In genomic region chr2:24950189-24950535, GRCm38 (mm10) we compare ENCODE assay signal across 8 mouse cellular contexts. TPM values are rescaled to one million over a fixed set of nuclear protein-coding genes. Genes with fewer than 3 reads are reported as not detected.
A peak's percentile ranks its signal among the peaks of the same experiment; 100 is the strongest.
DNase-seq lines count a peak whose midpoint lies in the region; ATAC-seq and TF ChIP-seq lines count a peak whose summit lies in the region.

No protein-coding gene starts in this region.

- peak overlapping the region; percentile 97 for H3K4me3 ChIP-seq in gastrocnemius, adult 2 months
- H3K4me3 ChIP-seq in embryonic facial prominence, embryonic 14.5 days (ENCODE audit: low read depth, low read length), result peak overlapping the region; percentile 99
- peak overlapping the region; percentile 98 for H3K4me3 ChIP-seq in intestine, embryonic 16.5 days (ENCODE audit: low read length)
- peak overlapping the region; percentile 98 for H3K4me3 ChIP-seq in midbrain, postnatal 0 days (ENCODE audit: low read depth, low read length)

- peak; percentile 4; the same call in 1 of the 2 replicates for ATAC-seq in embryonic facial prominence, embryonic 14.5 days (ENCODE audit: low read depth)
- ATAC-seq in intestine, embryonic 16.5 days, result no peak
- ATAC-seq in midbrain, postnatal 0 days (ENCODE audit: low FRiP score), result no peak

- peak overlapping the region; percentile 95 for H3K9ac ChIP-seq in embryonic facial prominence, embryonic 14.5 days (ENCODE audit: low read depth, low read length)
- H3K9ac ChIP-seq in intestine, embryonic 16.5 days (ENCODE audit: low read depth, low read length), result peak overlapping the region; percentile 94
- peak overlapping the region; percentile 88 for H3K9ac ChIP-seq in midbrain, postnatal 0 days (replicated peaks; ENCODE audit: low read length, poor library complexity, severe bottlenecking)

- peaks cover 9% of the 10 kb centered on the region for H3K4me1 ChIP-seq in embryonic facial prominence, embryonic 14.5 days (ENCODE audit: control insufficient read depth, insufficient read depth, low read length)
- H3K4me1 ChIP-seq in intestine, embryonic 16.5 days (ENCODE audit: control insufficient read depth, insufficient read depth, low read length), result peaks cover 12% of the 10 kb centered on the region
- peaks cover 5% of the 10 kb centered on the region; the same call in 1 of the 2 replicates for H3K4me1 ChIP-seq in midbrain, postnatal 0 days (ENCODE audit: insufficient read depth, low read length)

- intact Hi-C loops in gastrocnemius, adult 2 months (cut with DNase I), result no loop called here
- intact Hi-C loops in left cerebral cortex, postnatal 10 days (cut with DNase I), result no loop called here

- H3K9me3 ChIP-seq in embryonic facial prominence, embryonic 14.5 days (ENCODE audit: control insufficient read depth, low read length), result no peaks in the 10 kb centered on the region
- H3K9me3 ChIP-seq in intestine, embryonic 16.5 days (ENCODE audit: control insufficient read depth, low read length), result no peaks in the 10 kb centered on the region
- no peaks in the 10 kb centered on the region for H3K9me3 ChIP-seq in midbrain, postnatal 0 days (ENCODE audit: low read length)

- no peaks in the 10 kb centered on the region for H3K27me3 ChIP-seq in embryonic facial prominence, embryonic 14.5 days (replicated peaks; ENCODE audit: control insufficient read depth, insufficient read depth, low read length)
- no peaks in the 10 kb centered on the region for H3K27me3 ChIP-seq in intestine, embryonic 16.5 days (replicated peaks; ENCODE audit: control insufficient read depth, insufficient read depth, low read length)
- H3K27me3 ChIP-seq in midbrain, postnatal 0 days (ENCODE audit: insufficient read depth, low read length), result no peaks in the 10 kb centered on the region

- peaks cover 35% of the 10 kb centered on the region for H3K36me3 ChIP-seq in embryonic facial prominence, embryonic 14.5 days (ENCODE audit: control insufficient read depth, insufficient read depth, low read length)
- peaks cover 9% of the 10 kb centered on the region; the same call in 1 of the 2 replicates for H3K36me3 ChIP-seq in intestine, embryonic 16.5 days (ENCODE audit: control insufficient read depth, insufficient read depth, low read length)
- peaks cover 20% of the 10 kb centered on the region for H3K36me3 ChIP-seq in midbrain, postnatal 0 days (ENCODE audit: insufficient read depth, low read length)

- WGBS in embryonic facial prominence, embryonic 14.5 days, result 2% methylated on average over 25 of the region's 31 CpGs
- WGBS in intestine, embryonic 16.5 days, result 0% methylated on average over 31 of the region's 31 CpGs
- WGBS in midbrain, postnatal 0 days, result under 1% methylated on average over 31 of the region's 31 CpGs

- H3K27ac ChIP-seq in gastrocnemius, adult 2 months, result peak overlapping the region; percentile 86
- H3K27ac ChIP-seq in embryonic facial prominence, embryonic 14.5 days (replicated peaks; ENCODE audit: low read depth, low read length), result peak overlapping the region; percentile 52; the same call in 1 of the 2 replicates
- peak overlapping the region; percentile 60 for H3K27ac ChIP-seq in intestine, embryonic 16.5 days (ENCODE audit: low read length)
- peak overlapping the region; percentile 63 for H3K27ac ChIP-seq in midbrain, postnatal 0 days (ENCODE audit: low read depth, low read length)

- no peak for DNase-seq in gastrocnemius, adult 2 months
- no peak for DNase-seq in gastrocnemius, adult 18-20 months (ENCODE audit: low spot score)
- DNase-seq in B cell, adult 2 months, result peak; percentile 5 to 20
- DNase-seq in embryonic facial prominence, embryonic 14.5 days (ENCODE audit: low spot score), result peak; percentile 7
- DNase-seq in midbrain, postnatal 0 days (ENCODE audit: low spot score), result no peak
- no peak for DNase-seq in left cerebral cortex, postnatal 10 days (ENCODE audit: extremely low spot score in 1 of 2, low spot score in 2 of 2)
- DNase-seq in adrenal gland, postnatal 14 days, result no peak

- TF ChIP-seq CTCF in gastrocnemius, adult 2 months (IDR thresholded peaks at IDR 0.05), result no peak
- no peak for TF ChIP-seq CTCF in midbrain, postnatal 0 days (IDR thresholded peaks at IDR 0.05)

- H3K4me2 ChIP-seq in embryonic facial prominence, embryonic 14.5 days (ENCODE audit: low read depth, low read length), result peak overlapping the region; percentile 87
- peak overlapping the region; percentile 90 for H3K4me2 ChIP-seq in intestine, embryonic 16.5 days (ENCODE audit: low read depth, low read length)
- H3K4me2 ChIP-seq in midbrain, postnatal 0 days (ENCODE audit: low read depth, low read length, poor library complexity, severe bottlenecking), result peak overlapping the region; percentile 95

RNA-seq across cellular contexts. Expression of gene Zmynd19, which starts 0.6 kb away (rescaled TPM):
- 10 to 100 TPM; 20.6 to 21.2 TPM for total RNA-seq in gastrocnemius, adult 2 months (2021)
- total RNA-seq in gastrocnemius, adult 18-20 months (2021), result 10 to 100 TPM; 18.3 to 20.3 TPM
- polyA plus RNA-seq in embryonic facial prominence, embryonic 14.5 days (2014; fragmentation: Nextera tagmentation; extraction: Ambion mirVana), result 18.9 and 20.4 TPM in 2 replicates
- polyA plus RNA-seq in intestine, embryonic 16.5 days (2015; fragmentation: Nextera tagmentation; extraction: Ambion mirVana), result 1.9 and 2.1 TPM in 2 replicates
- total RNA-seq in midbrain, postnatal 0 days (2014; rRNA removed), result 33.7 and 36.4 TPM in 2 replicates
- 21.4 TPM in 2 replicates for polyA plus RNA-seq in midbrain, postnatal 0 days (2015; fragmentation: Nextera tagmentation; extraction: Ambion mirVana)
- 10 to 100 TPM; 43.5 to 45.5 TPM for total RNA-seq in left cerebral cortex, postnatal 10 days (2021)
- 24.5 and 25.9 TPM in 2 replicates for total RNA-seq in adrenal gland, postnatal 14 days (2021)

RNA-seq across cellular contexts. Expression of gene Dph7, which starts 12.0 kb away (rescaled TPM):
- 1 to 10 TPM; 3.4 to 3.8 TPM for total RNA-seq in gastrocnemius, adult 2 months (2021)
- total RNA-seq in gastrocnemius, adult 18-20 months (2021), result 1 to 10 TPM; 2.7 to 3.8 TPM
- polyA plus RNA-seq in embryonic facial prominence, embryonic 14.5 days (2014; fragmentation: Nextera tagmentation; extraction: Ambion mirVana), result 24.1 and 27.6 TPM in 2 replicates
- polyA plus RNA-seq in intestine, embryonic 16.5 days (2015; fragmentation: Nextera tagmentation; extraction: Ambion mirVana), result 16.9 and 20.6 TPM in 2 replicates
- total RNA-seq in midbrain, postnatal 0 days (2014; rRNA removed), result 37.2 and 43.8 TPM in 2 replicates
- polyA plus RNA-seq in midbrain, postnatal 0 days (2015; fragmentation: Nextera tagmentation; extraction: Ambion mirVana), result 37.1 and 39.6 TPM in 2 replicates
- total RNA-seq in left cerebral cortex, postnatal 10 days (2021), result 10 to 100 TPM; 35.0 to 35.1 TPM
- total RNA-seq in adrenal gland, postnatal 14 days (2021), result 8.5 and 9.9 TPM in 2 replicates

RNA-seq across cellular contexts. Expression of gene Arrdc1, which starts 15.1 kb away (rescaled TPM):
- 1 to 10 TPM; 1.9 to 2.8 TPM for total RNA-seq in gastrocnemius, adult 2 months (2021)
- total RNA-seq in gastrocnemius, adult 18-20 months (2021), result 1 to 10 TPM; 2.7 to 3.2 TPM
- polyA plus RNA-seq in embryonic facial prominence, embryonic 14.5 days (2014; fragmentation: Nextera tagmentation; extraction: Ambion mirVana), result 28.2 and 28.4 TPM in 2 replicates
- polyA plus RNA-seq in intestine, embryonic 16.5 days (2015; fragmentation: Nextera tagmentation; extraction: Ambion mirVana), result 99.4 and 102 TPM in 2 replicates
- total RNA-seq in midbrain, postnatal 0 days (2014; rRNA removed), result 55.7 and 62.3 TPM in 2 replicates
- 44.7 and 46.9 TPM in 2 replicates for polyA plus RNA-seq in midbrain, postnatal 0 days (2015; fragmentation: Nextera tagmentation; extraction: Ambion mirVana)
- total RNA-seq in left cerebral cortex, postnatal 10 days (2021), result 10 to 100 TPM; 27.6 to 30.6 TPM
- total RNA-seq in adrenal gland, postnatal 14 days (2021), result 11.5 and 22.2 TPM in 2 replicates

RNA-seq across cellular contexts. Expression of gene Mrpl41, which starts 24.7 kb away (rescaled TPM):
- 10 to 100 TPM; 28.9 to 43.8 TPM for total RNA-seq in gastrocnemius, adult 2 months (2021)
- 10 to 100 TPM; 38.1 TPM for total RNA-seq in gastrocnemius, adult 18-20 months (2021)
- polyA plus RNA-seq in embryonic facial prominence, embryonic 14.5 days (2014; fragmentation: Nextera tagmentation; extraction: Ambion mirVana), result 134 and 137 TPM in 2 replicates
- polyA plus RNA-seq in intestine, embryonic 16.5 days (2015; fragmentation: Nextera tagmentation; extraction: Ambion mirVana), result 139 and 143 TPM in 2 replicates
- total RNA-seq in midbrain, postnatal 0 days (2014; rRNA removed), result 62.6 and 68.1 TPM in 2 replicates
- polyA plus RNA-seq in midbrain, postnatal 0 days (2015; fragmentation: Nextera tagmentation; extraction: Ambion mirVana), result 183 and 197 TPM in 2 replicates
- 10 to 100 TPM; 83.8 to 84.2 TPM for total RNA-seq in left cerebral cortex, postnatal 10 days (2021)
- total RNA-seq in adrenal gland, postnatal 14 days (2021), result 85.7 and 89.8 TPM in 2 replicates

RNA-seq across cellular contexts. Expression of gene Pnpla7, which starts 25.7 kb away (rescaled TPM):
- total RNA-seq in gastrocnemius, adult 2 months (2021), result 10 to 100 TPM; 36.5 to 44.6 TPM
- total RNA-seq in gastrocnemius, adult 18-20 months (2021), result 10 to 100 TPM; 34.9 to 45.5 TPM
- polyA plus RNA-seq in embryonic facial prominence, embryonic 14.5 days (2014; fragmentation: Nextera tagmentation; extraction: Ambion mirVana), result 8.9 and 9.1 TPM in 2 replicates
- polyA plus RNA-seq in intestine, embryonic 16.5 days (2015; fragmentation: Nextera tagmentation; extraction: Ambion mirVana), result 9.2 and 13.4 TPM in 2 replicates
- 3.6 and 6.3 TPM in 2 replicates for total RNA-seq in midbrain, postnatal 0 days (2014; rRNA removed)
- polyA plus RNA-seq in midbrain, postnatal 0 days (2015; fragmentation: Nextera tagmentation; extraction: Ambion mirVana), result 3.1 and 3.2 TPM in 2 replicates
- total RNA-seq in left cerebral cortex, postnatal 10 days (2021), result 10 to 100 TPM in 1 of 2 experiments, 1 to 10 TPM in 1; 8.7 to 12.3 TPM
- total RNA-seq in adrenal gland, postnatal 14 days (2021), result 34.2 and 38.3 TPM in 2 replicates

Comparison
In these comparisons a context has a peak if more than half of its experiments do, and no peak if none do; other contexts are left out.
1. DNase-seq: peak in B cell, adult 2 months (2 of 2) and embryonic facial prominence, embryonic 14.5 days (single experiment); none in gastrocnemius, adult 2 months (single experiment), gastrocnemius, adult 18-20 months (single experiment), midbrain, postnatal 0 days (single experiment), left cerebral cortex, postnatal 10 days (0 of 2) and adrenal gland, postnatal 14 days (single experiment).
2. Peak in every context shown above with its lines, with median percentiles within 50 percentile points of each other: H3K27ac ChIP-seq, H3K4me3 ChIP-seq, H3K4me2 ChIP-seq and H3K9ac ChIP-seq.